Mouse (Mus musculus): ENCODE results near the gene Mtrf1. TPM values are rescaled to one million over a fixed set of nuclear protein-coding genes. Genes with fewer than 3 reads are reported as not detected.

Mtrf1 gene
- 10.8 and 11.2 TPM in 2 replicates for polyA plus RNA-seq (2015; fragmentation: Nextera tagmentation; extraction: Ambion mirVana)

- H3K36me3 ChIP-seq (replicated peaks) = no peaks in the 10 kb centered on the region
Observed at GRCm38 (mm10) chr14:79397321-79398122, at the start of gene Mtrf1. Gene Mtrf1 (plus strand): TSS chr14:79397772.

GRCm38 (mm10) chr14:79358055-79358454, 39.5 kb upstream of the Mtrf1 start:
- ATAC-seq (replicated peaks) = no peak
- Histone ChIP-seq H3K4me3 (no peak overlapping the region), H3K4me2 (no peak overlapping the region), H3K4me1 (no peaks in the 10 kb centered on the region), H3K27ac (no peak overlapping the region), H3K9me3 (no peaks in the 10 kb centered on the region), H3K27me3 (replicated peaks) (no peaks in the 10 kb centered on the region), H3K36me3 (replicated peaks) (no peaks in the 10 kb centered on the region), H3K9ac (no peak overlapping the region)
- 94% methylated on average over 2 of the region's 2 CpGs for WGBS

More at GRCm38 (mm10) chr14:79397321-79398122, at the start of gene Mtrf1:
- H3K9ac ChIP-seq = peak within 1 kb of the TSS; percentile 56
- H3K27me3 ChIP-seq (replicated peaks) = no peaks in the 10 kb centered on the region
- H3K9me3 ChIP-seq = no peaks in the 10 kb centered on the region
- ATAC-seq (replicated peaks) = peak; percentile 96
- peak within 1 kb of the TSS; percentile 57 for H3K4me3 ChIP-seq
- 19% methylated on average over 23 of the region's 23 CpGs for WGBS
- peak within 1 kb of the TSS; percentile 94 for H3K27ac ChIP-seq
- peaks cover 6% of the 10 kb centered on the region for H3K4me1 ChIP-seq
- H3K4me2 ChIP-seq = peak within 1 kb of the TSS; percentile 58

GRCm38 (mm10) chr14:79377041-79377440, 20.5 kb upstream of the Mtrf1 start:
- H3K4me3 ChIP-seq = no peak overlapping the region
- no peak overlapping the region for H3K27ac ChIP-seq
- H3K9me3 ChIP-seq = no peaks in the 10 kb centered on the region

GRCm38 (mm10) chr14:79383120-79383519, 14.5 kb upstream of the Mtrf1 start:
- Histone ChIP-seq H3K27ac (no peak overlapping the region), H3K4me1 (no peaks in the 10 kb centered on the region), H3K9ac (no peak overlapping the region), H3K36me3 (replicated peaks) (no peaks in the 10 kb centered on the region), H3K9me3 (no peaks in the 10 kb centered on the region), H3K27me3 (replicated peaks) (no peaks in the 10 kb centered on the region), H3K4me3 (no peak overlapping the region), H3K4me2 (no peak overlapping the region)
- ATAC-seq (replicated peaks) = no peak
- WGBS = 86% methylated on average over 7 of the region's 7 CpGs

More at GRCm38 (mm10) chr14:79377041-79377440, 20.5 kb upstream of the Mtrf1 start:
- no peak for ATAC-seq (replicated peaks)
- Histone ChIP-seq H3K27me3 (replicated peaks) (no peaks in the 10 kb centered on the region), H3K4me2 (no peak overlapping the region), H3K36me3 (replicated peaks) (0 out of 2 replicates have a peak, but pooled peaks cover 4% of the 10 kb centered on the region), H3K4me1 (no peaks in the 10 kb centered on the region), H3K9ac (no peak overlapping the region)

GRCm38 (mm10) chr14:79388304-79388703, 9.3 kb upstream of the Mtrf1 start:
- Histone ChIP-seq H3K4me3 (no peak overlapping the region), H3K27ac (no peak overlapping the region), H3K9ac (no peak overlapping the region), H3K36me3 (replicated peaks) (no peaks in the 10 kb centered on the region), H3K27me3 (replicated peaks) (no peaks in the 10 kb centered on the region), H3K4me1 (peaks cover 15% of the 10 kb centered on the region), H3K9me3 (no peaks in the 10 kb centered on the region), H3K4me2 (no peak overlapping the region)
- no peak for ATAC-seq (replicated peaks)
- 94% methylated on average over 3 of the region's 3 CpGs for WGBS

- ATAC-seq (replicated peaks) = peak; percentile 31
- Histone ChIP-seq H3K27me3 (replicated peaks) (no peaks in the 10 kb centered on the region), H3K4me3 (peak overlapping the region; percentile 95), H3K36me3 (replicated peaks) (no peaks in the 10 kb centered on the region), H3K4me2 (peak overlapping the region; percentile 80), H3K4me1 (peaks cover 15% of the 10 kb centered on the region), H3K9ac (peak overlapping the region; percentile 83), H3K9me3 (no peaks in the 10 kb centered on the region), H3K27ac (peak overlapping the region; percentile 96)
- under 1% methylated on average over 16 of the region's 16 CpGs for WGBS
Observed at GRCm38 (mm10) chr14:79389438-79390264, 7.9 kb upstream of the Mtrf1 start.

GRCm38 (mm10) chr14:79390265-79390926, 7.2 kb upstream of the Mtrf1 start, which contains the start of gene Naa16:
Gene Naa16 (minus strand): TSS chr14:79390778.
- WGBS = under 1% methylated on average over 69 of the region's 71 CpGs
- H3K9ac ChIP-seq = peak within 1 kb of the TSS; percentile 83
- peaks cover 15% of the 10 kb centered on the region for H3K4me1 ChIP-seq
- peak; percentile 97 for ATAC-seq (replicated peaks)
- H3K4me3 ChIP-seq = peak within 1 kb of the TSS; percentile 95
- peak within 1 kb of the TSS; percentile 80 for H3K4me2 ChIP-seq
- H3K27me3 ChIP-seq (replicated peaks) = no peaks in the 10 kb centered on the region
- no peaks in the 10 kb centered on the region for H3K36me3 ChIP-seq (replicated peaks)
- no peaks in the 10 kb centered on the region for H3K9me3 ChIP-seq
- peak within 1 kb of the TSS; percentile 96 for H3K27ac ChIP-seq

- H3K4me3 ChIP-seq = no peak overlapping the region
- H3K27me3 ChIP-seq (replicated peaks) = no peaks in the 10 kb centered on the region
Observed at GRCm38 (mm10) chr14:79393289-79393688, 4.3 kb upstream of the Mtrf1 start.

GRCm38 (mm10) chr14:79394564-79394963, 3.0 kb upstream of the Mtrf1 start:
- Histone ChIP-seq H3K4me1 (peaks cover 13% of the 10 kb centered on the region), H3K36me3 (replicated peaks) (no peaks in the 10 kb centered on the region), H3K27me3 (replicated peaks) (no peaks in the 10 kb centered on the region), H3K4me2 (no peak overlapping the region), H3K4me3 (no peak overlapping the region), H3K27ac (no peak overlapping the region), H3K9me3 (no peaks in the 10 kb centered on the region), H3K9ac (no peak overlapping the region)
- ATAC-seq (replicated peaks) = no peak

More at GRCm38 (mm10) chr14:79393289-79393688, 4.3 kb upstream of the Mtrf1 start:
- Histone ChIP-seq H3K36me3 (replicated peaks) (no peaks in the 10 kb centered on the region), H3K4me1 (peaks cover 18% of the 10 kb centered on the region), H3K9ac (no peak overlapping the region), H3K9me3 (no peaks in the 10 kb centered on the region), H3K4me2 (no peak overlapping the region), H3K27ac (no peak overlapping the region)
- 79% methylated on average over 1 of the region's 1 CpGs for WGBS
- ATAC-seq (replicated peaks) = no peak

GRCm38 (mm10) chr14:79407641-79408040, 10.1 kb downstream of the Mtrf1 start:
- Histone ChIP-seq H3K4me3 (no peak overlapping the region), H3K4me2 (no peak overlapping the region), H3K4me1 (no peaks in the 10 kb centered on the region), H3K27me3 (replicated peaks) (no peaks in the 10 kb centered on the region), H3K27ac (no peak overlapping the region), H3K9me3 (no peaks in the 10 kb centered on the region), H3K9ac (no peak overlapping the region), H3K36me3 (replicated peaks) (0 out of 2 replicates have a peak, but pooled peaks cover 10% of the 10 kb centered on the region)
- ATAC-seq (replicated peaks) = no peak
- WGBS = 96% methylated on average over 2 of the region's 2 CpGs

GRCm38 (mm10) chr14:79409278-79409830, 11.8 kb downstream of the Mtrf1 start:
- Histone ChIP-seq H3K4me2 (no peak overlapping the region), H3K27ac (no peak overlapping the region), H3K4me1 (no peaks in the 10 kb centered on the region), H3K27me3 (replicated peaks) (no peaks in the 10 kb centered on the region), H3K9ac (no peak overlapping the region), H3K9me3 (no peaks in the 10 kb centered on the region), H3K4me3 (no peak overlapping the region), H3K36me3 (replicated peaks) (0 out of 2 replicates have a peak, but pooled peaks cover 7% of the 10 kb centered on the region)
- no peak for ATAC-seq (replicated peaks)
- 94% methylated on average over 6 of the region's 6 CpGs for WGBS

All from midbrain, embryonic 15.5 days (tissue).